Mouse (Mus musculus) gastrocnemius, adult 18-20 months (tissue): ENCODE data around the gene Stox2. TPM values are rescaled to one million over a fixed set of nuclear protein-coding genes. Genes with fewer than 3 reads are reported as not detected.
A peak's percentile ranks its signal among the peaks of the same experiment; 100 is the strongest.

ENCODE experiments used
- DNase-seq: peaks from one replicate; pipeline ENCODE4 v3.0.0; 2021; ENCODE audit warnings: low spot score
- total RNA-seq, 2 experiments: library from RNA; stranded (reverse); gene quantifications; 2 replicates each; pipeline ENCODE4 v1.2.3; 2021

Stox2 gene
- total RNA-seq, 2 experiments from 2014 or later, result 6.0 to 6.6 TPM

DNA sequence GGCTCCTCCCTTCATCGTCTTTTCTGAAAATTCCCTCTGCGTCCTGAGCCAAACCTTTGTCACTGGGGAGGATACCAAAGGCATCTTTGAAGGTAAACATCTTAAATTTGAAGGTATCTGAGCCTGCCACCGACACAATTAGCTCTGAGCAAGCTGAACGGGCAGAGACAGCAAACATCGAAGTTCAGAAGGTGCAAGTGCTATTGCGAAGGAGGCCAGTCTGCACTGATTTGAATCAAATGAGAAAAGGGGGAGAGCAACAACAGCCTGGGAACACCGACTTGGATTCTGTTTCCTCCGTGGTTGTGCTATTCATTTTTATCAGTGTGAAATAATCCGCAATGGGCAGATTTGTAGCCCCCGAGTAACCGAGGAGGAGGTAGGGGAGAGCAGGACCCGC lies 202.5 kb downstream of the Stox2 start:
- DNase-seq, result no peak

GRCm38 (mm10) chr8:47243016-47243630 lies 203.0 kb downstream of the Stox2 start:
- peak; percentile 17 for DNase-seq

DNA sequence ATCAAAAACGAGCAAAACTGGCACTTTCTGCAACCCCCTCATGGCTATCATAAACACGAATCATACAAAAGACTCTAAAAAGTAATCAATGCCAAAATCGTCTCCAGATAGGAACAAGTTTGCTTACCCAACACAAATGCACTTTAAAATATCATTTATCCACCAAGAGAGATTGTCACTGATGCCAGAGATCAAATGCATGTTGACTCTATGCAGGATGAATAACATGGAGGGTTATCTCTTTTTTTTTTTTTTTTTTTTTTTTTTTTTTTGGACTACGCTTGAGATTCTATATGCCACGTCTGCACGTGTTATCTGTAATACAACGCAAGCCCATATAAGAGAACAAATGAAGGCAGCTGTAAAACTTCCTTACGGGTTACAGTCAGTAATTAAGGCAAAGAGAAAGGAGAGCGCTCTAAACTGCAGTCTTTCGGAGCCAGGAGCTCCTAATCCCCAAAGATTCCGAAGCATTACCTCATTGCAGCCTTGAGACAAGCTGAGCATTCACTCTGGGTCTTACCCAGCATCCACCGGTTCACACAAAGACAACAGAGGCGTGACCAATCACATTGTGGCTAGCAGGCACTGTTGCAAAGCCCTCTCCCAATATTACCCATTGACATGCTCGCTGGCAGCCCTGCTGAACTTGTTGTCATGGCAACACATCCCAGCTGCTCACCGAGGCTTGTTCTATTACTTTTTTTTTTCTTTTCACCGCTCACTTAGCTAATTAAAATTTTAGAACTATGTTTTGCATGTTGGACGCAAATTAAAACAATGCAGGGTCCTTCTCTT lies 203.8 kb downstream of the Stox2 start:
- DNase-seq, result peak; percentile 62

- no peak for DNase-seq
These were observed 204.6 kb downstream of the Stox2 start for GRCm38 (mm10) chr8:47241421-47242078.

GRCm38 (mm10) chr8:47240871-47241270 lies 205.3 kb downstream of the Stox2 start:
- DNase-seq, result no peak

DNA sequence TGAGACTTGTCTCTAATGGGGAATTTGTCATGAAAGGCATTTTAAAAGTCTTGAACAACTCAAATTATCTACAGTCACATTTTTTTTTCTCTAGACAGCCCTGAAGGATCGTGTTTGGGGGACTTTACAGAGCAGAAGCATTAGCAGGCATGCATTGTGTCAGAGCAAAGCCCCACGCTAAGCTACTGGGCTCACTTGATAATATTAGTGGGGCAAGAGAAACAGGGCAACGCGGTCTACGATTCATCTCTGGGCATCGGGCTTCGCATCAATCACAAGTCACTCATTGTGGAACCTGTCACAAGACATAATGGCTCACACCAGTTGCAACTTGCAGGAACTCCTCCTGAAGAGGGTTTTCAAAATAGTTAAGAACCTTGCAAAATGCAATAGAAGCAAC lies 205.9 kb downstream of the Stox2 start:
- no peak for DNase-seq

DNA sequence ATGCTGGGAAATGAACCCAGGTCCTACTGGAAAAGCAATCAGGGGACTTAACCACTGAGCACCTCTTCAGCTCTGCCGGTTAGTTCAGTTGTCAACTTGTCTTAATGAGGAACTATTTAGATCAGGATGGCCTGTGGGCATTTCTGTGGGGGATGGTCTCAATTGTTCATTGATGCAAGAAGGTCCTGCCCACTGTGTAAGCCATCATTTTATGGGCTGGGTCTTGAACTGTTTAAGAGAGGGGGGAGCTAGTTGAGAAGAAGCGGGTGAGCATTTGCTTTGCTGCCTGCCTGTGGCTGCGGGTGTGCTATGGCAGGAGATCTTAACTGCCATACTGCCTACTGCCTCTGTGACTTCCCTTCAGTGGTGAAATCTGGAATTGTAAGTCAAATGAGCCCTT lies 214.1 kb downstream of the Stox2 start:
- no peak for DNase-seq

- no peak for DNase-seq
These were observed 216.1 kb downstream of the Stox2 start for GRCm38 (mm10) chr8:47230057-47230456.

GRCm38 (mm10) chr8:47221851-47222250 lies 224.3 kb downstream of the Stox2 start:
- DNase-seq, result no peak

DNA sequence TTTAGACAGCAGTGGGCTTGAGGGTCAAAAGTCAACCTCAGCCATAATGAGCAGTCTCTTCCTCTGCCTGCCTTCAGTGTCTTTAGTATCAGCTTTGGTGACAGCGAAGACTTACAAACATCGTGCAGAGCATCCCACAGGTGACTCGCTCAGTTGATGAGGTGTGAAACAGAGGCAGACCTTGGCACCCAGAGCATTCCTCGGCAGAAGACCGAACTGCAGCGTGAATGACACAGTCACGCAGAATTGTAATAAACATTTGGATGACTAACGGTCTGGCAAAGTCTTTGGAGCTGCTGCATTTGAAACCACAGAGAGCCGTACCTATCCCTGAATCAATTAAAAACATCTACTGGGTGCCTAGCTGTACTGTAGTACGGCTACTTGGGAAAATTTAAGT lies 225.0 kb downstream of the Stox2 start:
- DNase-seq, result no peak

DNA sequence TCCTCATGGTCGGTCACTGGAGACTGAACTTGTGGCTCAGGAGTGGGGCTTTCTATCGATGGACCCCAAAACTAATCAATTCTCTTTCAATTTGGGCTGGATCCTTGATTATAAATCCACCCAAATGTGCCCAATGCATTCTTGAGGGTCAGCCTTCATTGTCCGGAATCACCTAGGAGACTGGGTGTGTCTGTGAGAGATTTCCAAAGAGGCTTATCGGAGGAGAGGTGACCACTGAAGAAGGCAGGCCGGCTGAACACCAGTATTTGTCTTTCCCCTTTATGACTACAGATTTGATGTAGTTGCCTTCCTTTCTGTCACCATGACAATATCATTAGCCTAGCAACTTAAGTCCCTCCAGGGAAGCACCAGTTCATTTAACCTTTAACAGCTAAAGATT lies 225.8 kb downstream of the Stox2 start:
- no peak for DNase-seq

DNA sequence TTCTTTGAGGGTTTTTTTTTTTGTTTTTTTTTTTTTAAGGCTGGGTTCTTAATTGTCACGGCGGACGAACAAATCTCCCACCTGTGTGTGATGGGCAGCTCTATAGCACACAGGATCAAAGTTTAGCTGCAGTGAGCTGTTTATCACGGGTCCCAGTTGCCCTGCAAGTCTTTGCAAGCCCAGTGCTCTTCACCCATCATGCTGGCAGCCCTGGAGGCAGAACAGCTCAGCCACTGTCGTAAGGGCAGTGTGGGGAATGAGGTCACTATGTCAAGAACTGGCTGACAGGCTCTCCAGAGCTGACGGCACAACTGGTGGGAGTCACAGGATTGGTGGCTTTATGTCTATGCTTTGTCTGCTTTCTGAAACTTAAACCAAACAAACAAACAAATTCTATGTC lies 227.6 kb downstream of the Stox2 start:
- no peak for DNase-seq

- DNase-seq, result no peak
These were observed 228.1 kb downstream of the Stox2 start for GRCm38 (mm10) chr8:47218021-47218420.

DNA sequence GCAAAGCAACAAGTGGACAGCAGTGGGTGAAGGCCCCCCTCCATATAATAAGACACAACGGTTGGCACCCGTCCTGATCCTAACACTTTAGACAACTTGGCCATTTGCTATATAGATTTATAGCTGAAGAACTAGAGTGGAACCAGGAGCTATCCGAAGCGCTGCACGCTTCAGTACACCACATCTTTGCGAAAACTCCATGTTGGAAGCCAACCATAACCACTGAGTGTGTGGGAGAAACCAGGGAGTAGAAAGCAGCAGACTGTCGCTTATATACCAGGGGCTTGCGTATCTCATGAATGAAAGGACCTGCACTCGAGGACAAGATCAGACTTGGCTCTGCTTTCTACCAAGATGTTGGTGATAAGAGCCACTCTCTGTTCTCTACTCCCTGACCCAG lies 234.0 kb downstream of the Stox2 start:
- no peak for DNase-seq

DNA sequence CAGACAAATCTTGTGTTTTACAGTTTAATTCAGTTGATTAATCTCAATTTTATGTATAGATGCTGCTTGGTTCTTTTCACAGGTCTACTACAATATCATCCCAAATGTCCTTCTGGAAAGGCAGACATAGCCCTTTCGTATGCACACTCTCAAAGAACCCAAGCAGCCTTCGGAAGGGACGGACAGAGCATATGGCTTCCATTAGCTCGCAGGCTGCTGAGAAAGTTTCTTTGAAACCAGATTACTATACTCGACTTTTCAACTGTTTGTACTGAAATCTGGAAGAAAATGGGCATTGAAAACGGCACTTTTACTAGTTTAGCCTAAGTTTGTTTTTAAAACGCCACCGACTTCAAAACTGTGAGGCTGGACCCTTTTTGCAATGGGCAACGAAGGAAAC lies 234.9 kb downstream of the Stox2 start:
- DNase-seq, result no peak

DNA sequence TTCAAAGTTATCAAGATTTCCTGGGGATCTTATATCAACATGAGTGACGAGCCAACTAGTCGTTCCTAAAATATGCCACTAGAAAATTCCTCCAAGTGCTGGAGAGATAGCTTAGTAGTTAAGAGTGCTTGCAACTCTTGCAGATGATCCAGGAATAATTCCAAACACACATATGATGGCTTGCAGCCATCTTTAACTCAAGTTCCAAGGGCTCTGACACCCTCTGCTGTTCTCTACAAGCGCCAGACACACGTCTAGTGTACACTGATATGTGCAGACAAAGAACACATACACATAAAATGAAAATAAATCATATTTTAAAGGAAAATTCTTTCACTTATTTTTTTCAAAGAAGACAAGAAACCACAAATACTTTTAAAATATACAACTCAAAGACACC lies 237.9 kb downstream of the Stox2 start:
- DNase-seq, result no peak

DNA sequence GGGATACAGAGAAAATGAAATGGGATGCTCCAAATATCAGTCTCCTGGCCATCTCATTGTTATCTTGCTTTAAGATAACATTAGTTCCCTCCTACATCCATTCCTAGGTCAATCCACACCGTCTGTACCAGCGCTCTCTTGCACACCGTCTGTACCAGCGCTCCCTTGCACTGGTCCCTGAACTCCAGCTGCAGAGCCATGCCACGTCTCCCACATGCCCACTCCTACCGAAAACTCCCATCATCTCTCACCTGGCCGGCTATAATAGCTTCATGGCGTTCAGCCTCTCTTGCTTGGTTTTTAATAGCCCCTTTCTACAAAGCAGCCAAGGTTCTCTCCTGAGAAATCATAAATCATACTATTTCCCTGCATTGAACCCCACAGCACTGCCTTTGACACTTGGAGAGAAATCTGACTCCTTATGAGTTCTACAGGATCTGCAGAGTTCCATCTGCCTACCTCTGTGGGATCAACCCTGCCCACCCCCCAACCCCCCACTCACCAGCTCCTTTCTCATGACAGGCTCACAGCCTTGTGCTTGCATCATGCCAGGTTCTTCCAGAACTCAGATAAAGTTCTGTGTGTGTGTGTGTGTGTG lies 239.4 kb downstream of the Stox2 start:
- no peak for DNase-seq

GRCm38 (mm10) chr8:47205472-47205871 lies 240.7 kb downstream of the Stox2 start:
- DNase-seq, result no peak

- no peak for DNase-seq
These were observed 249.8 kb downstream of the Stox2 start for GRCm38 (mm10) chr8:47196391-47196790.

DNA sequence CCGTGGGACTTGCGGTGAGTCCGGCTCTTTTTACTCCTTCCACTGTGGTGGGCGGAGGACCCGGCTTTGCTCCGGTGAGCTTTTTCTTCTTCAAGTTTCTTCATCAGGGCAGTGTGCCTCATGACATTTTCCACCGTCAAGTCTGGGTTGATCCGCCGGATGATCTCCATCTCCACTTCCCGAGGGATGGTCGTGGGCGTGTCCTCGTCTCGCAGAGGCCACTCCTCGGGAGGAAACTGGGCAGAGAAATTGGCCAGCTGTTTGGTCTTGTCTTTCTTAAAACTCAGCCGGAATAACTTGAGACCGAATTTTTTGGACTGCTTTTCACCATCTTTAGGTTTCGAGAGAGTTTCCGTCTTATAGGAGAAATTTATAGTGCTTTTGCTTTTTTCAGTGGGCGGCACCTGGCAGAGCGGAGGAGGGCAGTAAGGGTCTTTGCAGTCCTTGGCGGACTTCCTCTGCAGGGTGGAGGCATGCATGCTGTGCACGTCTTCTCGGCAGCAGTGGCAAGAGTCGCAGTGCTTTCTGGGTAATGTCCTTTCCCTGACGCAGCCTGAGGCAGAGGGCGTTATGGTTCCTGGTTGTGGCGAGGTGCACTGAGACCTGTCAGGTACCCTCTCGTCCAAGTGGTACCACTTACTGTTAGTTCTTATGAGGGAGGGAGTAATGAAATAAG lies 252.7 kb downstream of the Stox2 start:
- peak; percentile 18 for DNase-seq

GRCm38 (mm10) chr8:47191444-47192365 lies 254.5 kb downstream of the Stox2 start:
- peak; percentile 47 for DNase-seq
